Mouse (Mus musculus) C2C12 (cell line): Measurements from ENCODE around the gene Alox12b.

ENCODE experiments used
- CTCF ChIP-seq: IDR thresholded peaks from one replicate; pipeline ENCODE4 v1.5.1; 2011; ENCODE audit not compliant: control insufficient read depth, insufficient read depth, insufficient read length
- MAX ChIP-seq: IDR thresholded peaks from one replicate; pipeline ENCODE4 v1.6.1; 2011; ENCODE audit warnings: mild to moderate bottlenecking, control low read depth
- MYOG ChIP-seq: IDR thresholded peaks from one replicate; pipeline ENCODE4 v1.6.1; 2011; ENCODE audit not compliant: control insufficient read depth, insufficient read length; ENCODE audit errors: extremely low read depth
- USF1 ChIP-seq: IDR thresholded peaks from one replicate; pipeline ENCODE4 v1.6.1; 2011; ENCODE audit warnings: low read depth, mild to moderate bottlenecking, control low read depth, moderate library complexity

- TF ChIP-seq CTCF (no peak), USF1 (no peak), MAX (no peak), MYOG (no peak)
These were observed 49.1 kb upstream of the Alox12b start for GRCm38 (mm10) chr11:69107676-69108075.
